Mouse (Mus musculus) heart, embryonic 16.5 days (tissue): ENCODE measurements around the gene Camkmt. TPM values are rescaled to one million over a fixed set of nuclear protein-coding genes. Genes with fewer than 3 reads are reported as not detected.

Source experiments
- ATAC-seq: fragments of 200-750 bp; cut with Nextera tagmentation; replicated peaks from 2 replicates; pipeline ENCODE4 v1.8.0; 2017; ENCODE audit warnings: moderate number of reproducible peaks; ENCODE audit not compliant: insufficient read depth, low FRiP score; ENCODE audit errors: extremely low read depth
- H3K27ac ChIP-seq: fragments of 300-500 bp; sonication (generic); 2 replicates; pipeline ENCODE4 v1.5.1; 2014; ENCODE audit warnings: mild to moderate bottlenecking, low read length, control low read depth, moderate library complexity
- H3K27me3 ChIP-seq: fragments of 300-500 bp; sonication (generic); 2 replicates; pipeline ENCODE4 v1.6.1; 2014; ENCODE audit warnings: low read length, mixed read lengths; ENCODE audit not compliant: control insufficient read depth, insufficient read depth
- H3K36me3 ChIP-seq: fragments of 300-500 bp; sonication (generic); 2 replicates; pipeline ENCODE4 v1.6.1; 2014; ENCODE audit not compliant: control insufficient read depth, insufficient read depth
- H3K4me1 ChIP-seq: fragments of 300-500 bp; sonication (generic); 2 replicates; pipeline ENCODE4 v1.6.1; 2014; ENCODE audit warnings: low read length, mixed read lengths; ENCODE audit not compliant: control insufficient read depth, insufficient read depth
- H3K4me2 ChIP-seq: fragments of 300-500 bp; sonication (generic); 2 replicates; pipeline ENCODE4 v1.6.1; 2014; ENCODE audit warnings: low read depth, mild to moderate bottlenecking, control low read depth, low read length
- H3K4me3 ChIP-seq: fragments of 300-500 bp; sonication (generic); 2 replicates; pipeline ENCODE4 v1.5.1; 2014; ENCODE audit warnings: mild to moderate bottlenecking, control low read depth, low read length
- H3K9ac ChIP-seq: fragments of 300-500 bp; sonication (generic); 2 replicates; pipeline ENCODE4 v1.6.1; 2014; ENCODE audit warnings: low read length, control low read depth
- H3K9me3 ChIP-seq: fragments of 300-500 bp; sonication (generic); replicated peaks from 2 replicates; pipeline ENCODE4 v1.6.1; 2016; ENCODE audit warnings: low read length; ENCODE audit not compliant: control insufficient read depth
- WGBS: fragments of 180-500 bp; shearing (Covaris S2); extraction: QIAGEN DNeasy Blood & Tissue Kit; methylation state at CpG from one replicate; pipeline ENCODE4 v1.1.7; 2014; 5-methylcytosine and 5-hydroxymethylcytosine counted together
- polyA plus RNA-seq: library from polyadenylated mRNA; unstranded; fragments of >200 nt; fragmentation: Nextera tagmentation; extraction: Ambion mirVana; gene quantifications from 2 replicates; pipeline ENCODE4 v1.2.1, GENCODE M21; 2015

The Camkmt gene
- polyA plus RNA-seq, 1 experiment from 2014 or later = 6.7 TPM

GRCm38 (mm10) chr17:85144141-85144540 is 53.8 kb downstream of the Camkmt start:
- H3K9ac ChIP-seq = no peak overlapping the region
- no peaks in the 10 kb centered on the region for H3K27me3 ChIP-seq
- no peak overlapping the region for H3K27ac ChIP-seq
- WGBS = 88% methylated on average over 6 of the region's 6 CpGs
- H3K4me3 ChIP-seq = no peak overlapping the region
- H3K4me2 ChIP-seq = no peak overlapping the region
- H3K4me1 ChIP-seq = no peaks in the 10 kb centered on the region
- no peaks in the 10 kb centered on the region for H3K36me3 ChIP-seq
- ATAC-seq = no peak
- H3K9me3 ChIP-seq = no peaks in the 10 kb centered on the region

- Histone ChIP-seq H3K36me3 (no peaks in the 10 kb centered on the region), H3K4me3 (no peak overlapping the region), H3K27me3 (no peaks in the 10 kb centered on the region), H3K9ac (no peak overlapping the region), H3K27ac (no peak overlapping the region), H3K4me2 (no peak overlapping the region), H3K9me3 (no peaks in the 10 kb centered on the region), H3K4me1 (no peaks in the 10 kb centered on the region)
- 60% methylated on average over 1 of the region's 1 CpGs for WGBS
- ATAC-seq = no peak
Observed at GRCm38 (mm10) chr17:85148348-85148747, 58.0 kb downstream of the Camkmt start.

- Histone ChIP-seq H3K27me3 (no peaks in the 10 kb centered on the region), H3K36me3 (no peaks in the 10 kb centered on the region), H3K4me3 (no peak overlapping the region), H3K4me2 (no peak overlapping the region), H3K9ac (no peak overlapping the region), H3K27ac (no peak overlapping the region), H3K4me1 (no peaks in the 10 kb centered on the region), H3K9me3 (no peaks in the 10 kb centered on the region)
- no peak for ATAC-seq
- WGBS = 58% methylated on average over 3 of the region's 3 CpGs
Observed at GRCm38 (mm10) chr17:85149211-85149738, 58.9 kb downstream of the Camkmt start.

GRCm38 (mm10) chr17:85151264-85151663 is 60.9 kb downstream of the Camkmt start:
- ATAC-seq = no peak

GRCm38 (mm10) chr17:85158202-85158601 is 67.8 kb downstream of the Camkmt start:
- Histone ChIP-seq H3K4me2 (no peak overlapping the region), H3K4me1 (no peaks in the 10 kb centered on the region), H3K9me3 (no peaks in the 10 kb centered on the region), H3K9ac (no peak overlapping the region), H3K4me3 (no peak overlapping the region), H3K27ac (no peak overlapping the region), H3K27me3 (no peaks in the 10 kb centered on the region), H3K36me3 (no peaks in the 10 kb centered on the region)
- no peak for ATAC-seq
- WGBS = 74% methylated on average over 4 of the region's 4 CpGs

More at GRCm38 (mm10) chr17:85151264-85151663, 60.9 kb downstream of the Camkmt start:
- Histone ChIP-seq H3K36me3 (no peaks in the 10 kb centered on the region), H3K27ac (no peak overlapping the region), H3K4me1 (no peaks in the 10 kb centered on the region), H3K4me2 (no peak overlapping the region), H3K4me3 (no peak overlapping the region), H3K27me3 (no peaks in the 10 kb centered on the region), H3K9ac (no peak overlapping the region), H3K9me3 (no peaks in the 10 kb centered on the region)
- WGBS = 43% methylated on average over 8 of the region's 8 CpGs

- no peak for ATAC-seq
- no peak overlapping the region for H3K4me2 ChIP-seq
- H3K27ac ChIP-seq = no peak overlapping the region
- H3K9me3 ChIP-seq = no peaks in the 10 kb centered on the region
- no peaks in the 10 kb centered on the region for H3K4me1 ChIP-seq
- no peak overlapping the region for H3K4me3 ChIP-seq
- H3K27me3 ChIP-seq = no peaks in the 10 kb centered on the region
- H3K36me3 ChIP-seq = no peaks in the 10 kb centered on the region
- H3K9ac ChIP-seq = no peak overlapping the region
- WGBS = 84% methylated on average over 8 of the region's 8 CpGs
Observed at GRCm38 (mm10) chr17:85159526-85159925, 69.2 kb downstream of the Camkmt start.

- no peak overlapping the region for H3K9ac ChIP-seq
- no peak overlapping the region for H3K4me3 ChIP-seq
- no peak for ATAC-seq
- no peaks in the 10 kb centered on the region for H3K9me3 ChIP-seq
- no peak overlapping the region for H3K27ac ChIP-seq
- 86% methylated on average over 8 of the region's 8 CpGs for WGBS
- H3K27me3 ChIP-seq = no peaks in the 10 kb centered on the region
- no peak overlapping the region for H3K4me2 ChIP-seq
- H3K36me3 ChIP-seq = no peaks in the 10 kb centered on the region
- no peaks in the 10 kb centered on the region for H3K4me1 ChIP-seq
Observed at GRCm38 (mm10) chr17:85160786-85161185, 70.4 kb downstream of the Camkmt start.

- 78% methylated on average over 7 of the region's 7 CpGs for WGBS
- Histone ChIP-seq H3K4me2 (no peak overlapping the region), H3K9me3 (no peaks in the 10 kb centered on the region), H3K4me3 (no peak overlapping the region), H3K4me1 (no peaks in the 10 kb centered on the region), H3K36me3 (no peaks in the 10 kb centered on the region), H3K9ac (no peak overlapping the region), H3K27me3 (no peaks in the 10 kb centered on the region), H3K27ac (no peak overlapping the region)
- no peak for ATAC-seq
Observed at GRCm38 (mm10) chr17:85162569-85163271, 72.4 kb downstream of the Camkmt start.

- no peaks in the 10 kb centered on the region for H3K36me3 ChIP-seq
- no peaks in the 10 kb centered on the region for H3K9me3 ChIP-seq
- ATAC-seq = no peak
- no peak overlapping the region for H3K9ac ChIP-seq
- H3K27me3 ChIP-seq = no peaks in the 10 kb centered on the region
- no peak overlapping the region for H3K4me3 ChIP-seq
- no peak overlapping the region for H3K4me2 ChIP-seq
- H3K4me1 ChIP-seq = no peaks in the 10 kb centered on the region
- WGBS = 88% methylated on average over 4 of the region's 4 CpGs
- H3K27ac ChIP-seq = no peak overlapping the region
Observed at GRCm38 (mm10) chr17:85163272-85163610, 72.9 kb downstream of the Camkmt start.
